Mouse (Mus musculus): ENCODE data around the gene Snrnp35. TPM values are rescaled to one million over a fixed set of nuclear protein-coding genes. Genes with fewer than 3 reads are reported as not detected.

Snrnp35 gene
- 32.0 and 33.1 TPM in 2 replicates for polyA plus RNA-seq (2016; fragmentation: Nextera tagmentation; extraction: Ambion mirVana)

DNA sequence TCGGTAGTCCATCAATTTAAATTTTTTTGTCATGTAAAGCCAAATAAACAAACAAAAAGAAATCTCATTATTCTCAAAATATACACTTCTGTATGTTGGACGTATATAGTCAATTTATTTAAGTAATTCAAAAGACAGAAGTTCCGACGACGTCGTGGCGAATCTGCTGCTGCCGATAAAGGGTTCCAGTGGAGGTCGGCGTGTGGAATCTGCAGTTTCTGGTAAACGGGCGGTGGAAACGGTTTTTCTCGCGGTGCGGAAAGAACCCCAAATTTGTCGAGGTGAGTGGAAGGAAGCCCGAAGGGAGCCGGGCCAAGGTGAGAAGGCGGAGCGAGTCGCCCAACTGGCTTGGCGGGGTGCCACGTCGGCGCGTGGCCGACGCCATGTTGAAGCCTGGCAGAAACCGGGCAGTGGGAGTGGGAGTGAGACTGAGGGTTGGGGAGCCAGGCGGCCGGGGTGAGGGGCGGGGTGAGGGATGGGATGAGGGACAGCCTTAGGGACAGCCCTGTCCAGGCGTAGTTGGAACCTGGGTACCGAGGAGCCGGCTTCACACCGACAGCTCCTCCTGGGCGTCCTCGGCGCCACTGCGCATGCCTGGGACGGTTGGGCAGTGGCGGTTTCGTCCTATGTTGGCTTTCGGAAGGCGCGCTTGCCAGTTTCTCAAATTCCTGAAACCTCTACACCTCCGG, at the start of gene Snrnp35:
TSS of gene Snrnp35 (plus strand) at position 169 of the 689 bp plus-strand sequence.
- no peaks in the 10 kb centered on the region for H3K27me3 ChIP-seq
- peak; percentile 92 for ATAC-seq (ENCODE audit: low FRiP score)
- no peaks in the 10 kb centered on the region for H3K9me3 ChIP-seq
- peaks cover 25% of the 10 kb centered on the region for H3K4me1 ChIP-seq
- H3K36me3 ChIP-seq (replicated peaks), result no peaks in the 10 kb centered on the region
- peak within 1 kb of the TSS; percentile 70 for H3K4me2 ChIP-seq
- H3K4me3 ChIP-seq (replicated peaks), result peak within 1 kb of the TSS; percentile 67
- under 1% methylated on average over 48 of the region's 48 CpGs for WGBS
- peak within 1 kb of the TSS; percentile 99 for H3K27ac ChIP-seq
- peak within 1 kb of the TSS; percentile 89 for H3K9ac ChIP-seq

DNA sequence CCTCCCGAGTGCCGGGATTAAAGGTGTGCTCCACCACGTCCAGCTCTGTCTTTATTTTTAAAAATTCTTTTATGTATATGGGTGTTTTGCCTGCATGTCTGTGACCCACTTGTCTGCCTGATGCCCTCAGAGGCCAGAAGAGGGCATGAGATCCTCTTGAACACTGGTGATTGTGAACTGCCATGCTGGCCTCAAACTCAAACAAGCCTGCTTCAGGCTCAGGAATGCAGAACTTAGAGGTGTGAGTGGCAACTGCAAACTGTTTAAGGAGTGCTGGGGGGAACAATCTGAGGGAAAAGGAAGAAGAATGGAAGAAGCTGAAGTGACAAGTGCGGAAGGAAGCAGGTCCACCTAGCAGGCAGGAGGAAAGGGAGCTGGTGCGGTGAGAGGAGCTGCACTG, 44.7 kb upstream of the Snrnp35 start:
- no peak overlapping the region for H3K27ac ChIP-seq

GRCm38 (mm10) chr5:124438746-124439145, 44.2 kb upstream of the Snrnp35 start:
- no peak overlapping the region for H3K4me3 ChIP-seq (replicated peaks)
- no peaks in the 10 kb centered on the region for H3K9me3 ChIP-seq

More for the DNA sequence above, 44.7 kb upstream of the Snrnp35 start:
- no peak overlapping the region for H3K4me2 ChIP-seq
- no peaks in the 10 kb centered on the region for H3K36me3 ChIP-seq (replicated peaks)
- H3K27me3 ChIP-seq, result peaks cover 4% of the 10 kb centered on the region; the same call in 1 of the 2 replicates
- peaks cover 9% of the 10 kb centered on the region for H3K4me1 ChIP-seq
- WGBS, result 94% methylated on average over 5 of the region's 5 CpGs
- H3K9ac ChIP-seq, result no peak overlapping the region
- no peak overlapping the region for H3K4me3 ChIP-seq (replicated peaks)
- ATAC-seq (ENCODE audit: low FRiP score), result no peak
- H3K9me3 ChIP-seq, result no peaks in the 10 kb centered on the region

DNA sequence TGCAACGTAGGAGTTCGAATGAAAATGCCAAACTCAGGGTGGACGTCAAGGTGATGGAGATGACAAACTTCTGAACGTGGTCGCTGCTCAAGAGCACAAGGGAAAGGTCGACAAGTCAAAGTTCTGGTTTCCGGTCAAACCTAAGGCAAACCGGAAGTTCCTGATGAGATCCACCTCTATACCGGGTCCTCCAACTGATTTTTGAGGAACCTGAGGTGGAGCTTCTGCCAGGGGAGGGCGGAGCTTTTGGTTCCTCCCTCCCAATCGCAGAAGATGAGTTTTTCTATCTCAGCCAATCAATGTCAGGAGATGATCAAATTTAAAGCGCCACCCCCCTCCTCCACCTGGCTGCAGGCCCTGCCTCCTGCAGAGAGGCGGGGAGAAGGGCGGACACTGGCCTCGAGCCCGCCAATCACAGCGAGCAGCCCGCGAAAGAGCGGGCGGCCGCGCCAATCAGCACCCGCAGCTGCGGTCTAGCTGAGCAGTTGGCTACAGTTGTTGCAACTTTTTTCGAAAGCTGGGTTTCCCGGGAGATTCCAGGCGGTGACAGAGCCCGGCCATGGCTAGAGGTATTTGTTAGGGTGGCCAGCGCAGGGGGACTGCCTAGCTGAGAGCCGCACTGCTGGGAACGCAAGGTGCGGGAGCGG, 43.4 kb upstream of the Snrnp35 start, which contains the start of gene Kmt5a:
TSS of gene Kmt5a (plus strand) at position 484 of the 647 bp plus-strand sequence.
- Histone ChIP-seq H3K9ac (peak within 1 kb of the TSS; percentile 80), H3K9me3 (no peaks in the 10 kb centered on the region), H3K27me3 (peaks cover 4% of the 10 kb centered on the region; the same call in 1 of the 2 replicates), H3K36me3 (replicated peaks) (no peaks in the 10 kb centered on the region), H3K4me3 (replicated peaks) (peak within 1 kb of the TSS; percentile 76), H3K4me2 (peak within 1 kb of the TSS; percentile 98), H3K27ac (peak within 1 kb of the TSS; percentile 89), H3K4me1 (peaks cover 11% of the 10 kb centered on the region)
- ATAC-seq (ENCODE audit: low FRiP score), result peak; percentile 98
- 1% methylated on average over 34 of the region's 34 CpGs for WGBS

More at GRCm38 (mm10) chr5:124438746-124439145, 44.2 kb upstream of the Snrnp35 start:
- no peak for ATAC-seq (ENCODE audit: low FRiP score)
- peaks cover 4% of the 10 kb centered on the region; the same call in 1 of the 2 replicates for H3K27me3 ChIP-seq
- H3K27ac ChIP-seq, result no peak overlapping the region
- no peak overlapping the region for H3K9ac ChIP-seq
- H3K4me2 ChIP-seq, result peak overlapping the region; percentile 98
- 68% methylated on average over 5 of the region's 5 CpGs for WGBS
- no peaks in the 10 kb centered on the region for H3K36me3 ChIP-seq (replicated peaks)
- peaks cover 9% of the 10 kb centered on the region for H3K4me1 ChIP-seq

- Histone ChIP-seq H3K36me3 (replicated peaks) (no peaks in the 10 kb centered on the region), H3K27me3 (peaks cover 4% of the 10 kb centered on the region; the same call in 1 of the 2 replicates), H3K4me3 (replicated peaks) (peak overlapping the region; percentile 76), H3K4me2 (peak overlapping the region; percentile 98), H3K9ac (peak overlapping the region; percentile 80), H3K9me3 (no peaks in the 10 kb centered on the region), H3K4me1 (peaks cover 15% of the 10 kb centered on the region), H3K27ac (peak overlapping the region; percentile 89)
- WGBS, result under 1% methylated on average over 30 of the region's 30 CpGs
- ATAC-seq (ENCODE audit: low FRiP score), result no peak; the same call in none of the 2 replicates
Measured at GRCm38 (mm10) chr5:124440094-124440701, 42.7 kb upstream of the Snrnp35 start.

GRCm38 (mm10) chr5:124442628-124443027, 40.3 kb upstream of the Snrnp35 start:
- 83% methylated on average over 2 of the region's 2 CpGs for WGBS

DNA sequence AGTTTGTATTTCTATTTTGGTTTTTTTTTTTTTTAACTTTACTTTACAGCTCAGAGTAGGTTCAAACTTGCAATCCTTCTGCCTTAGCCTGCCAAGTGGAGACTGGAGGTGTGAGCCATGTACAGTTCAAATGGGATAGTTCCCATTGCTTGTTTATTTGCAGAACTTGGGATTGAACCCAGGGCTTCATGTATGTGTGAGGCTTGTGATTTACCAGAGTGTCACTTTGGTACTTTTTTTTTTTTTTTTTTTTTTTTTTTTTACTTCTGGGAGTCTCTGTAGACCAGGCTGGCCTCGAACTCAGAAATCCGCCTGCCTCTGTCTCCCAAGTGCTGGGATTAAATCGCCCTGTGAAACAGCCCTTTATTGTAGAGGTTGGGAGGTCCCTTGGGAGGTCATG, 38.7 kb upstream of the Snrnp35 start:
- Histone ChIP-seq H3K36me3 (replicated peaks) (peaks cover 24% of the 10 kb centered on the region), H3K4me2 (peak overlapping the region; percentile 82; the same call in 1 of the 2 replicates), H3K27ac (0 out of 2 replicates have a peak overlapping the region, but pooled peaks have one; percentile 84), H3K9ac (no peak overlapping the region), H3K4me1 (peaks cover 29% of the 10 kb centered on the region), H3K4me3 (replicated peaks) (no peak overlapping the region), H3K27me3 (no peaks in the 10 kb centered on the region), H3K9me3 (no peaks in the 10 kb centered on the region)
- WGBS, result 70% methylated on average over 3 of the region's 3 CpGs
- no peak for ATAC-seq (ENCODE audit: low FRiP score)

More at GRCm38 (mm10) chr5:124442628-124443027, 40.3 kb upstream of the Snrnp35 start:
- Histone ChIP-seq H3K4me1 (peaks cover 29% of the 10 kb centered on the region), H3K27ac (no peak overlapping the region), H3K27me3 (peaks cover 4% of the 10 kb centered on the region; the same call in 1 of the 2 replicates), H3K4me3 (replicated peaks) (no peak overlapping the region), H3K9ac (no peak overlapping the region), H3K4me2 (no peak overlapping the region), H3K9me3 (no peaks in the 10 kb centered on the region), H3K36me3 (replicated peaks) (peaks cover 9% of the 10 kb centered on the region)
- ATAC-seq (ENCODE audit: low FRiP score), result no peak

- Histone ChIP-seq H3K27me3 (no peaks in the 10 kb centered on the region), H3K9ac (peak overlapping the region; percentile 98), H3K27ac (peak overlapping the region; percentile 84), H3K4me2 (peak overlapping the region; percentile 82), H3K36me3 (replicated peaks) (peaks cover 31% of the 10 kb centered on the region), H3K9me3 (no peaks in the 10 kb centered on the region), H3K4me1 (peaks cover 29% of the 10 kb centered on the region), H3K4me3 (replicated peaks) (peak overlapping the region; percentile 99)
- 6% methylated on average over 52 of the region's 66 CpGs for WGBS
- ATAC-seq (ENCODE audit: low FRiP score), result peak; percentile 93
Measured at GRCm38 (mm10) chr5:124444661-124445561, 38.0 kb upstream of the Snrnp35 start.

GRCm38 (mm10) chr5:124445621-124446293, 37.2 kb upstream of the Snrnp35 start:
- H3K27ac ChIP-seq, result peak overlapping the region; percentile 84
- H3K36me3 ChIP-seq (replicated peaks), result peaks cover 39% of the 10 kb centered on the region
- peak overlapping the region; percentile 99 for H3K4me3 ChIP-seq (replicated peaks)
- peaks cover 23% of the 10 kb centered on the region for H3K4me1 ChIP-seq
- no peaks in the 10 kb centered on the region for H3K9me3 ChIP-seq
- H3K27me3 ChIP-seq, result no peaks in the 10 kb centered on the region
- ATAC-seq (ENCODE audit: low FRiP score), result peak; percentile 72
- H3K9ac ChIP-seq, result peak overlapping the region; percentile 98
- under 1% methylated on average over 44 of the region's 77 CpGs for WGBS
- H3K4me2 ChIP-seq, result peak overlapping the region; percentile 82

GRCm38 (mm10) chr5:124446301-124446881, 36.5 kb upstream of the Snrnp35 start:
- H3K4me2 ChIP-seq, result peak overlapping the region; percentile 82
- no peaks in the 10 kb centered on the region for H3K9me3 ChIP-seq
- H3K4me3 ChIP-seq (replicated peaks), result peak overlapping the region; percentile 99
- WGBS, result 3% methylated on average over 15 of the region's 15 CpGs
- no peaks in the 10 kb centered on the region for H3K27me3 ChIP-seq
- peak overlapping the region; percentile 98 for H3K9ac ChIP-seq
- ATAC-seq (ENCODE audit: low FRiP score), result peak; percentile 24; the same call in 1 of the 2 replicates
- peaks cover 46% of the 10 kb centered on the region for H3K36me3 ChIP-seq (replicated peaks)
- H3K27ac ChIP-seq, result peak overlapping the region; percentile 84
- peaks cover 20% of the 10 kb centered on the region for H3K4me1 ChIP-seq
